Mouse (Mus musculus) lung, adult 2 months (tissue): ENCODE measurements around the gene Cep63. TPM values are rescaled to one million over a fixed set of nuclear protein-coding genes. Genes with fewer than 3 reads are reported as not detected.

ENCODE experiments used
- DNase-seq: peaks from one replicate; pipeline ENCODE4 v3.0.0; 2022
- H3K4me1 ChIP-seq: fragments of 200-500 bp; 2 replicates; pipeline ENCODE4 v1.6.1; 2011; ENCODE audit warnings: low read length; ENCODE audit not compliant: control insufficient read depth, insufficient read depth
- H3K4me3 ChIP-seq: fragments of 200-500 bp; replicated peaks from 2 replicates; pipeline ENCODE3; 2011; ENCODE audit warnings: low read depth, mild to moderate bottlenecking, control low read depth, low read length; ENCODE audit errors: extremely low read depth
- CTCF ChIP-seq: fragments of 200-500 bp; IDR thresholded peaks from 2 replicates; pipeline ENCODE4 v1.5.1; 2011; ENCODE audit warnings: mild to moderate bottlenecking, low read length, control low read depth; ENCODE audit not compliant: insufficient read depth
- POLR2A ChIP-seq: fragments of 200-500 bp; IDR thresholded peaks from 2 replicates; pipeline ENCODE4 v1.6.1; 2011; ENCODE audit warnings: low read depth, mild to moderate bottlenecking, control low read depth, low read length, borderline replicate concordance; ENCODE audit errors: extremely low read depth
- WGBS: fragments of 180-500 bp; shearing (Covaris S2); methylation state at CpG from one replicate; pipeline ENCODE4 v1.1.7; 2018; 5-methylcytosine and 5-hydroxymethylcytosine counted together
- polyA plus RNA-seq: library from polyadenylated mRNA; depleted of rRNA; stranded (reverse); fragments of >200 nt; gene quantifications from 2 replicates; pipeline ENCODE4 v1.2.3, GENCODE M21; 2012; rRNA removed

Gene Cep63
- polyA plus RNA-seq, 1 experiment, result 5.2 TPM

DNA sequence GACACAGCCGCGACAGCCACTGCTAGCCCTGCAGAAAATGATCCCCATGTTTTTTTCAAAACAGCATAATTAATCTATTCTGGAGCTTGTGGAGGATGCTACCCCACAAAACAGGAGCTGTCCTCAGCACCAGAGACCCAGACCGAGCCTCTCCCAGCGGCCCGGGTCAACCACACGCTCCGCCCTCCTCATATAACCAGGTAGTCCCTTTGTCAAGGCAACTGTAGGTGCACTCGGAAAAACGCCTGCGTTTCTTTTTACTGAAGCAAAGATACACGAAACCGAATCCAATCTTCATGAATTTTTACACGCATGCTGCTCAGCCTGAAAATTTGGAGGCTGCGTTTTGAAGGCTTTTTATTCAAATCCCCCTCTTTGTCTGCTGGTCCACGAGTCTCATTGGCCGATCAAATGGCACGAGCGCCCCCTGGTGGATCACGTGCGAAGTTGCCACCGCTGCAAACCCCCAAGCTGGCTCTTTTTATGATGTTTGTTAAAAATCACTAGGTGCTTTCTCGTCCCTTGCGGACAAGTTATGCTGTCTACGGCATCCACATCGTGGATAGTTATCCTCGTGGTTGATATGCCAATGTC lies 81.5 kb downstream of the Cep63 start:
- DNase-seq, result peak; percentile 77
- TF ChIP-seq CTCF, result peak; percentile 80
- no peak for TF ChIP-seq POLR2A
- 2% methylated on average over 26 of the region's 26 CpGs for WGBS
- no peaks in the 10 kb centered on the region for H3K4me1 ChIP-seq
- no peak overlapping the region for H3K4me3 ChIP-seq

DNA sequence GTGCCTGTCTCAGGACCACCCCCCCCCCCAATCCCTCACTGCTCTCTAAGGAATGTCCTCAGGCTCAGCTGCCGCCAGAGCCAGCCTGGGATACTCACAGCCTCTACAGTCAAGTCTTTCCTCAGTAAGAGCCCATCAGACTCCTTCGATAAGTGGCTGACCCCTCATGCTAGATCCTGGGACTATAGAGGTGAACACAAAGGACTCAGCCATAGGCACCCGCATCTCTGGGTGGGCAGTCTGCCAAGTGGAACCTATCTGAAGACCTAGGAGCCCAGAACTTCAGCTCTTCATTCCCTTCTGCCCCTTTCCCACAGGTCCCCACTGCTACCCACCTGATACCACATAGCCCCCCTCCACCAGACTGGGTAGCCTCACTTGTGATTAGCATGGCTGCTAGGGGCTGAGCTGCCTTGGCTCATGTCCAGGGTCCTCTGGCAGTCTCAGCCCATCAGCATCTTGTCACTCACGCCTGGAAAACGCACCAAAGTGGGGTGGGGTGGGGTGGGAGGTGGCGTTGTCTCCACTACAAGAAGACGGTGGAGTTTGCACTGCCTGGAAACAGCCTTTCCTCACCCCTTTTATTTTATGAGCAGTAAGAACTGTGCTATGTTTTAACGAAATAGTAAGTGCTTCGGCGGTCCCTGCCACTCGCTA lies 82.1 kb downstream of the Cep63 start:
- no peak overlapping the region for H3K4me3 ChIP-seq

DNA sequence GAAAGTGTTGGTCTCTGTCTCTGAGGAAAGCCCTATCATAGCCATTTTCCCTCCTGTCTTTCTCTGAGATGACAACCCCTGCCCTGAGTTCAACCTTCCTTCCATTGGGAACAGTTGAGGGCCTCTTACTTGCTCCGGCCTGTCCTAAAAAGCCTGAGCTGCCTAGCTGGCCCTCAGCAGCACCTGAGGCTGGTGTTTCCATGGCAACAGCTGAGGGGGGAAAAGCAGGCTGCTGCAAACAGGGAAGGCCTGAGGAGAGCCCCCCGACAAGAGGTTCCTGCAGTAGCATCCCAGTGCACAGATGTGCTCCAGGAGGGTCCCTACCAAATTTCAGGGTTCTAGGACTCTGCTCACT lies 82.6 kb downstream of the Cep63 start:
- no peak for TF ChIP-seq POLR2A
- no peak for TF ChIP-seq CTCF
- no peak for DNase-seq
- Histone ChIP-seq H3K4me1 (no peaks in the 10 kb centered on the region), H3K4me3 (no peak overlapping the region)
- WGBS, result 73% methylated on average over 2 of the region's 2 CpGs

More for the DNA sequence above, 82.1 kb downstream of the Cep63 start:
- WGBS, result 16% methylated on average over 11 of the region's 11 CpGs
- H3K4me1 ChIP-seq, result no peaks in the 10 kb centered on the region
- DNase-seq, result no peak
- no peak for TF ChIP-seq CTCF
- no peak for TF ChIP-seq POLR2A

DNA sequence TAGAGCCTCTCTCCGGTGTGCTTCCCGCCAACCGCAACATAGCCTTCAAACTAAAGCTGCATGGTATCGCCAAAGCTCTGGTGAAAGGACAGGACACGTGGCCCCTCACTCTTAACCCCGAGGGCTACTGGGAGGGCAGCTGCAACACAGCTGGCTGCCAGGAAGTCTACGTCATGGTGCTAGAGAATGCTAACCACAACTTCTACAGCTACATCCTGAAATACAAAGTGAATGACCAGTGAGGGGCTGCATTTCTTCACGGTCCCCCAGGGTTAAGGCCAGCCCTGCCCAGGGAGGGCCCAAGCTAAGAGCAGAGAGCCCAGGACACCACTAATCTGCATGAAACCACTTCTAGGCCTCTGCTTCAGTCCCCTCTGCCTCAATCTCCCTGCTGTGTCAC lies 83.8 kb downstream of the Cep63 start:
- H3K4me3 ChIP-seq, result no peak overlapping the region
- no peak for TF ChIP-seq POLR2A
- TF ChIP-seq CTCF, result no peak
- 58% methylated on average over 8 of the region's 8 CpGs for WGBS
- no peak for DNase-seq
- H3K4me1 ChIP-seq, result no peaks in the 10 kb centered on the region

DNA sequence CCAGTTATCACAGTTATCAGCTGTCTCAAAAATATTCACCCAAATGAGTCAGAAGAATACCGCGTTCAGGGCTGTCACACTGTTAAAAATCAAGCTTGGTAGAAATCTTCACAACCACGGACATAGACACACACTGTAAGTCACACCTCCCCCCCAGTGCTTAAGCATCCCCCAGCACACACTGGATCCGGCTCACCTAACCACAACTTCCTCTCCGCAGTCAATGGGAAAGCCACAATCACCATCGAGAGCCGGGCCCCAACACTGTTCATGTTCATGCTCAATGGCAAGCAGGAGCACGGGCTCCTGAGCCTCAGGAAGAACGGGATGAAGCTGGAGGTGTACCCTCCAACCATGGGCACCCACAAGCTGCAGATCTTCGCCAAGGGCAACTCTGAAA lies 84.7 kb downstream of the Cep63 start:
- 71% methylated on average over 10 of the region's 10 CpGs for WGBS
- no peak for TF ChIP-seq POLR2A
- Histone ChIP-seq H3K4me1 (no peaks in the 10 kb centered on the region), H3K4me3 (no peak overlapping the region)
- DNase-seq, result no peak

DNA sequence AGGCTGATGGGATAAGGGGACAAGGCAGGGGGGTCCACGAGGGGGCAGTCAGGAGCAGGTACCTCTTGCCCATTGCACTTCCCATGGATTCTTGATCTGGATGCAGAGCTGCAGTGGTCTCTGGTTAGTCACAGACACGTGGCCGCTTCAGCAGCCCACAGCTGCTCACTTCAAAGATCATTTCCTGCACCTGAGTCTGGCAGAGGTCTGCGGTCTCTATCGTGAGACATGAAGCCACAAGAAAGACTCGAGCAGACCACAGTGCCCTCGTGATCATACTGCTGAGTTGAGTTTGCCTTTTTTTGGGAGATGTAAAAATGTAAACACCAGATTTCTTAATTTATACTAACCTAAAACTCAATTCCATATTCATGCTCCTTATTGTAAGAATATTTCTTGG lies 86.6 kb downstream of the Cep63 start:
- no peak for DNase-seq
- WGBS, result 53% methylated on average over 7 of the region's 7 CpGs
- Histone ChIP-seq H3K4me3 (no peak overlapping the region), H3K4me1 (no peaks in the 10 kb centered on the region)
- TF ChIP-seq POLR2A (no peak), CTCF (no peak)

DNA sequence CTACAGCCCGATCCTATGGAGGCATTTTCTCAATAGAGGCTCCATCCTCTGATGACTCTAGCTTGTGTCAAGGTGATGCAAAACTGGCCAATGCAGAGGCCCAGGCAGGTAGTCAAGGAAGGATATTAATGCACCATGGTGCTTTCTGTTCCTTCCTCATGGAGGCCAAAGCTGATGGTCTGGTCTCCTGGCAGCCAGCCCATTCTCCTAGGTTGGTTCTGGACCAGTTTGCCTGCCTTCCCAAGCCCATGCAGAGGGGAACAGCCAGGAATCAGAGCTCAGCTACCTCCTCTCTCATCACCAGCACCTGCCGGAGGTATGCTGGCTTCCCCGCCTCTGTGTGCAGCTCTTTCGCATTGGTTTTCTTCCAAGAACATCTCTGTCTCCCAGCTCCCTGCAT lies 89.4 kb downstream of the Cep63 start:
- WGBS, result 86% methylated on average over 4 of the region's 4 CpGs
- TF ChIP-seq POLR2A (no peak), CTCF (no peak)
- DNase-seq, result no peak
- no peaks in the 10 kb centered on the region for H3K4me1 ChIP-seq
- H3K4me3 ChIP-seq, result no peak overlapping the region

Other genes with a start within 250 kb of the Cep63 start
- 1.9 and 2.9 TPM in 2 replicates for gene Ky, start 120.8 kb downstream of the Cep63 start, polyA plus RNA-seq
- 52.0 and 65.4 TPM in 2 replicates for gene Anapc13, start 238 bp downstream of the Cep63 start, polyA plus RNA-seq
- 82.6 and 101 TPM in 2 replicates for gene Amotl2, start 90.1 kb upstream of the Cep63 start, polyA plus RNA-seq
- 53.1 and 76.1 TPM in 2 replicates for gene Ryk, start 208.4 kb upstream of the Cep63 start, polyA plus RNA-seq